Mouse (Mus musculus) cerebellum, postnatal 10 days (tissue): ENCODE data around the gene Cdk19.
"Not testable (repeated sequence)": the region's sequence is repeated elsewhere in the genome, so short reads cannot be mapped to it uniquely, and the experiment has no call there.

Experiments
- DNase-seq, 2 experiments: peaks; one replicate each; pipeline ENCODE4 v3.0.0; 2021; ENCODE audit warnings: mixed read lengths in 2 of 2

The Cdk19 gene

DNA sequence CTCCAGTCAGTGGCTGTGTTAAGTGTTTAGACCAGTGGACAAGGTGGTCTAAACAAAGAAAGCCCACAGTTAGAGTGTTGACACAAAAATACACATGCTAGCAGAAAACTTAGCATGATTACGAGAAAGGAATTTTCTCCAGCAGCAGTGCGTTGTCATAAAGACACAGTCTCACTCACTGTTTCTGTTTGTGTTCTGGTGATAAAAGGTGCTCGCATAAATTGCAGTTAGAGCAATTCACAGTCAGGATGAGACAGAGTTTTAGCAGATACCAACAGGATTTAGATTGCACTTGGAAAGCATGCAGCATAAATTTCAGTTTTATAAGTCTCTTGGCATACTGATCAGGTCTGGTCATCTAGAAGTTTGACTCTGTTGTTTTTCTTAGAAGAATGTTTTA is 59.5 kb downstream of the Cdk19 start:
- DNase-seq = no peak

DNA sequence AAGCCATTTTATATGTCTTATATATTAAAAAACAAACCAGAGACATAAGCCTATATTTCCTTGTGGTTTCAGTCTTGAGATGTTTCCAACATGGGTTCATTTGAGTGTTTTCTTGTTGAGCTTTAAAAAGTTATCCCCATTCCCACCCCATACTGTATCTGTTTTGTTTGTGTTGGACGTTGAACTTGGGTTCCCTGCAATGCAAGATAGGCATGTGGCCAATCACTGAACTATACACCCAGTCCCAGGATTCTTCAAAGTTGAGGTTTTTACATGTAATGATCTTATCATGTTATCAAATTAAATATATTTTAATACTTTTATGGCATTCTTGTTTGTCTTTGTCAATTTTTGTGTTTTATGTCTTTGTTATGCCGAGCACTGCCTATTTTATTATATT is 60.0 kb downstream of the Cdk19 start:
- no peak for DNase-seq

DNA sequence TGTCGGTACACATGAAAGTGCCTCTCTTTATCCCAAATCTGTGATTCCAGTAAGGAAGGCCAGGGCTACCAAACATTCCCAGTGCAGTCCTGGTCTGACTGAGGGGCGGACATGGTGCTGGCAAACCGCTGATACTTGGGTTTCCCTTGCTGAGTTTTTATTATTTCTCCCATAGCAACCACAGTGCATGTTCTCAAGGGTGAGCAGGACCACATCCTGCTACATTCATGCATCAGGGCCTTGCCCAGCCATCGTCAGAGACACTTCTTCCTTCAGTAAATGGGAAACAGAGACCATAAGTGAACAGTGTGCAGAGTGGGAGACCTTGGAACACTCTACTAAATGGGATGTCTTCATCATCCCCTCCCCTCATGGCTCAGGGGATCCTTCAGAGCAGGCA is 60.9 kb downstream of the Cdk19 start:
- DNase-seq = no peak

DNA sequence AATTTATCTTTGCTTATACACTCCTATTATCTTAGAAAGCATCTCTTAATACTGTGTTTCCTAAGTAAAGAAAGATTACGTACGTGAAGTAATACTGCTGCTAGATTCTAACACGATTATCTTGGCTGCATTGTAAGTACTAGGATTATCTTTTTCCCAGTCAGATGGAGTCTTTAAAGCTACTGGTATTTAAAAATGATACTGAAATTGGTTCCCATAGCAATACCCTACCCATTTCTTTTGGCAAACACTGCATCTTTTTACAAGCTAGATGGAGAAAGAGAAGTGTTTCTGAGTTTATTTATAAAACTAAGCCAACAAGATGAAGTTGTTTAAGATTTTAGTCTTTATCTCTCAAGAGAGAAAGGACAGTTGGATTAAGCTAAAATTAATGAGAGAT is 67.3 kb downstream of the Cdk19 start:
- DNase-seq = no peak

DNA sequence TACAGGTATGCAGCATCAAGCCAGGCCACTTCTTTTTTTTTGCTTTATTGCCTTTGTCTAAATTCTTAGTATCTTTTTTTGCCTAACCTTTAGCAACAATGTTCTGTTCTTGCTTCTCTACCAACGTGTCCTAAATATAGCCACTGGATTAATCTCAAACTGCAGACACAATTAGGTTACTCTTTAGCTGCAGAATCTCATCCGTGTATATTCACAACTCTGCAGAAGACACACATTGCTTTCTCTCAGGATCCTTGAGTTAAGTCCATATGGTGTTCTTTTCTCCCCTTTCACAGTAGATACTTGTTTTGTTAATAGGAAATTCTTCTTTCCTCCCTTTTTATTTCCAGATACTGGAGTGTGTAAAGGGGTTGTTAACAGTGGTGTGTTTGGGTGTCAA is 70.0 kb downstream of the Cdk19 start:
- DNase-seq = no peak

DNA sequence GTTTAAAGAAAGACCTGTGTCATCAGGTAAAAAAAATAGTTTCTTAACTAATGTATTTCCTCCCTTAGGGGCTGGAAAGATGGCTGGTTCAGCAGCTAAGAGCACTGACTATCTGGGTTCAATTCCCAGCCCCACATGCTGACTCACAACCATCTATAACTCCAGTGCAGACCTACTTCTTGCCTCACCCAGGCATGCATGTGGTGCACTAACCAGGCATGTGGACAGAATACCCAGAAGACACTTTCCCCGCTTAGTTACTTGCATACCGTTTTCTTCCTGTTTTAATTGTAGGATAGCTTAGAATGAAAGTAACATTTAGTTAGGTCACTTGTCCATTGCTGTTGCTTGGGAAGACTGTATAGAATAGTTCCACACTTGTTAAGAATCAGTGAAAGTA is 72.0 kb downstream of the Cdk19 start:
- no peak for DNase-seq

DNA sequence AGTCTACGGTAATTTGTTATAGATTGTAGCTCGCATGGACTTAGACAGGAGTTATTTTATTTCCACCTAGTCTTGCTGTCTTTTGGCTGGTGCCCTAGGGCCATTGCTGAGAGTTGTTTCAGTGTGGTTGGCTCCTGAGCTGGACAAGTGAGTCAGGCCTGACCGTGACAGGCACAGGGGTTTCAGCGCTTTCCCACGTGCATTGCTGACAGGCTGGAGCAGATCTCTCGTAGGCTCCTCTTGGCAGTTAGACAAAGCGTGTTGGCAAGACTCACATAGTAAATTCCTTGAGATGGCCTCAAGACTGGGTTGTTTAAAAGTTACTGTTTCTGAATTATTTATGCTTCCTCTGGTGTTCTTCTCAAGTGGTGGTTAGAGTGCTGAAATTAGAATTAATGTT is 77.6 kb downstream of the Cdk19 start:
- peak; percentile 83 for DNase-seq

DNA sequence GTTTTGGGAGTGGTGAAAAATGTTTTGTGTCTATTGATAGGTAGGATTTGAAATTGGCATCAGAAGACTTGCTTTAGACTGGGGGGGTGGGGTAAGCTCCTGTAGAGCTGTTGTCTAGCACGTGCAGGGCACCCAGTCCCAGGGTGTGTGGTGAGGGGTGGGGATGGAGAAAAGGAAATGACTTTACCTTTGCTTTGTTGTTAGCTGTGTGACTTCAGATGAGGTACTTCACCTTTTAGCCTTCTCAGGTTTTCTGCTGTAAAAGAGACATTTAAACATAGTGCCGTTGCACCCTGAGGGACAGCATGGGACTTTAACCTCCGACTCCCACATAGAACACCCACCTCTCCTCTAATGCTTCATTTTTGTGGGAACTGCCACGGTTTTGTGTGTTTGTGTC is 80.5 kb downstream of the Cdk19 start:
- no peak for DNase-seq

DNA sequence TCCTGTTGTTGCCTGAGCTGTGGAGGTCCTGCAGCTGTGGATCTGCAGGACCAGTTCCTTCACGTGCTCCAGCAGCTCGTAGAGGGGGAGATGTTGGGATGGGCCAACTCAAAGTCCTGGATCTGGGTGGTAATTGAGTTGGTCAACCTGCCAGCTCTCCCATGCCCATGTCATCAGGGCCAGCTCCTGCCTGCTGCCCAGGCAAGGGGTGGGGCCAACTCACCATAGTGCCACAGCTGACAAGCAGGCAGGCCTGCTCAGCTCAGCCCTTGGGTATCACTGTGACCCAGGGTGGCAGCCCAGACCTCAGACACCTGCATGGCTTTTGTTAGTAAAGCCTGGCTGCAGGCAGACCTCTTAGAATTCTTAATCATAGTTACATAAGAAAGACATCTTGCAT is 81.3 kb downstream of the Cdk19 start:
- DNase-seq = peak; percentile 41 to 64

DNA sequence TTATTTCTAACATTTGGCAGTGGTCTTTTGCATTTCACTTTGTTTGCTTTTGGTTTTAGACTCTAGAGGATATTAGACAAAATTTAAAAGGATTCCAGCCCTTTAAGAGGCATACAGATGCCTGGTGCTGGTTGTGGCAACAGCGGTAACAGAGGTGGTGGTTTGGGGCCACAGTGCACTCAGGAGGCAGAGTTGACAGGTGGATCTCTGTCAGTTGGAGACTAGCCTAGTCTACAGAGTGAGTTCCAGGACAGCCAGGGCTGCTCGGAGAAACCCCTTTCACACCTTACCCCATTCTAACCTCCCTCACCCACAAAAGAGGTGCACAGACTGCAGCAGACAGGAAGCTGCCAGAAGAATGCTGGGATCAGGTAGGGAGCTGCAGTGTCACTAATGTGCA is 82.4 kb downstream of the Cdk19 start:
- no peak for DNase-seq

DNA sequence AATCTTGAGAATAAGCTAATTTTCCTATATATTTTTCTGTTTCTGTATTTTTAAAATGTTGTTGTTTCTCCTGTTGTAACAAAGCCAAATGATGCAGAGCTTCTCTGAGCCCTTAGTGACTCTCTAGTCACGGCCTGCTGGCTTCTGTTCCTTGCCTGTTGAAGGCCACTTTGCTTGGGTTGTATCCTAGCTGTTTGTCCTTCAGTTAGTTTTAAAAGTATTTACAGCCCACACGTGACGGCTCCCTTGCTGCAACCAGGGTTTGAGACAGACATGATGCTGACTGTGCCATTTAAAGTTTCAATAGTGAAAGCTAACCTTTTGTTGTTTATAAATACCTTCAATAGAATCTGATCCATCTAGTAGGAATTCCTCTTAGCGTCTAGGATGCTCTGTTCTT is 83.3 kb downstream of the Cdk19 start:
- DNase-seq = no peak

DNA sequence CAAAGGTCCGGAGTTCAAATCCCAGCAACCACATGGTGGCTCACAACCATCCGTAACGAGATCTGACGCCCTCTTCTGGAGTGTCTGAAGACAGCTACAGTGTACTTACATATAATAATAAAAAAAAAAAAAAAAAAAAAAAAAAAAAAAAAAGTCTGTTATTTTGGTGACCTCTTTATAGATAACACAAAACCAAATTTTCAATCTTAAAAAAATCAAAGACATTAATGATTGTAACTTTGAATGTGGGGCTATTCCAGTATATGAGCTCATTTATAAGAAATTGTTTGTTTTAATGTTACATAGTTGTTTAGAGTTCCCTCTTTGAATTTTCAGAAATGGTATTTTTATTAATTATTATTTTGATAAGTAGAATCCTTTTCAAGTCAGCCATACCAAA is 85.1 kb downstream of the Cdk19 start:
- not testable (repeated sequence) for DNase-seq

DNA sequence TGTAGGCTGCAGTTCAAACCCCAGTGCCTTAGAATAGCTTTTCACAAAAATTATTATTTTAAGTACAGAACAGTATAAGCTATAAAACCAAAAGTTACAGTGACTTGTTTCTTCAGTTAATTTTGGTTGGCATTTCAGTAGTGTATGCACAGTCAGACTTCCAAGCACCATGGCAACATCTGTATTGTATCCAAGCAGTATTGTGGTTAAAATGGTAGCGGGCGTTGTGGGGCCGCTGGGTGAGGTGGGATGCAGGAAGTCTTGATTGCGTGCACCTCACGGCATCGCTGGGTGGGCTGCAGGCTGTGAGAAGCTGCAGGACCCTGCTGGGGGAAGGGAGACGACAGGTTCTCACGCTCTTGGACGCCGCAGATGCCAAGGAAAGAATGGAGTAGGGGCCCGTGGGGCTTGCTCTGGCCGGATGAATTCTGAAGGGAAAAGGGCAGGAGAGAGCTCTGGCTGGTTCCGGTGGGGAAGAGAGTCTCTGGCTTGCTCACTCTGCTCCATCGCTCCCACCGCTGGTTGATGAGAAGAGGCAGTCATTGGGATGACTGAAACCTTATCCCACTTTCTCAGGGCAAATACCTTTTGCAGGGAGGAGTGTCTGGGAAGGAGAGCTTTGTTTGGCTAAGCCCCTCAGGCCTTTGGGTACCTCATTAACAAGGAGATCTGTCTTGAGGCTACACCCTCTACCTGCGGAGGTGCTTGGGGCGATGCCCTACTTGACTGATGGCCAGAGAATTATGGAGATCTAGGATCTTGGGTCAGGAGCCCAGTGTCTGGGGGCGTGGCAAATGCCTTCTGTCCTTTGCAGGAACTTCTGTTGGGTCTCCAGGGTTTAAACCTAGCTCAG is 86.1 kb downstream of the Cdk19 start:
- peak in 1 of 2 experiments; percentile 22 for DNase-seq

DNA sequence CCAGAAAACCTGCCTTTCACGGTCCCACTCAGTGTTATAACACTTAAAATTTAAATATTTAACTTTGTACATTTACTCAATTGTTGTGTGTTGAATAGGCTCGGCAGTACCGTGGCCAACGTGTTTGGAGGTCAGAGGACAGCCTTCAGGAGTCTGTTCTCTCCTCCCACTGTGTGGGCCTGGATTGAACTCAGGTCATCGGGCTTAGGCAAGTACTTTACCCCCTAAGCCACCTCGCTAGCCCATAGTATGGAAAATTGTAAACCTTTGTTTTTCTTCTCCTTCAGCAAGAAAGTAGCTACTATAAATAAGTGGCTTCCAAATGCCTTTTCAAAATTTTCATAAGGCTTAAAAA is 86.7 kb downstream of the Cdk19 start:
- no peak for DNase-seq

DNA sequence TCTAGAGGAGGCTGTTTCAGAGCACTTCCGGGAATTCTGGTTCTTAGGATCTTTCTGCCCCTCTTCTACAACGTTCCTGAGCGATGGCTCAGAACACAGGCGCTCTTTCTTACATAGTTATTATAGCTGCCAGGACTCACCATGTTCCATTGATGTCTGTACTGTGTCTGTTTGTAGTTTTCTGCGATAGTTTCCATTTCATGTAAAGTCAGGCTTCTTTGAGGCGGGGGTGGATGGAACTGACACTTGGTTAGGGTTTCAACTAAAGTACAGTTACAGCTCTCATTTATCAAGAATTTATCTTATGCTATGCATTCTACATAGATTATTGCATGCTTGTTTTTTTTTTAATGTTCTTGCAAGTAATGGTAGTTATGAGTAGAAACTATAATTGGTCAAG is 89.3 kb downstream of the Cdk19 start:
- no peak for DNase-seq

DNA sequence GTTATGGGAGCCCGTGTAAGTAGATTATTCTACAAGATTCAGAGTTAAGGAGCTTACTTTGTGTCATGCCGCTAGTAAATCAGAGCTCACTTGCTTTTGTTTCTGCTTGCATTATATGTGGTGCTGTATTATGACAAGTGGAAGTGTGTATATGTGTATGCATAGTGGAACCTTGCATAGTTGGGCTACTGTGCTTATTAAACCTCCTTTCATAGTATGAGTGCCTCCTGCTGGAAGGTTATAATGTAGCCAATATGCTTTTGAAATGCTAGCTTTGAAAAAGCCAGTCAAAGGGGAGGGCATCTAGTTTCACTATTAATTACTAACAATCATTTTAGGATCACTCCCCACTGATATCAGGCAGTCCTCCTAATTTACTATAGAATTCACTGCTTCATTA is 89.7 kb downstream of the Cdk19 start:
- no peak for DNase-seq

DNA sequence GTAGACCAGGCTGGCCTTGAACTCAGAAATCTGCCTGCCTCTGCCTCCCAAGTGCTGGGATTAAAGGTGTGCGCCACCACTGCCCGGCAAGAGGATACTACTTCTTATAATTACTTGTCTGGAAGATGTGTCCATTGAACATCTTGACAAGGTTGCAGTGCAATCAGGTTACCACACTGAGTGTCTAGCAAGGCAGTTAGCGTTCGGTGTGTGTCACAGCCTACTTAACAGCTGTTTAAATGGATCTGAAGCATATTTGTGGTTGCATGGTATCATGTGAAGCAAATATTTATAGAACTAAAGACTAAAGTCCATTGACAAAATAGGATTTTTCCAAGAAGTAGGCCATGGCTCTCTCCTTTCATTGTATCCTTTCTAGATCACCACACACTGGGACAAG is 90.8 kb downstream of the Cdk19 start:
- no peak for DNase-seq

DNA sequence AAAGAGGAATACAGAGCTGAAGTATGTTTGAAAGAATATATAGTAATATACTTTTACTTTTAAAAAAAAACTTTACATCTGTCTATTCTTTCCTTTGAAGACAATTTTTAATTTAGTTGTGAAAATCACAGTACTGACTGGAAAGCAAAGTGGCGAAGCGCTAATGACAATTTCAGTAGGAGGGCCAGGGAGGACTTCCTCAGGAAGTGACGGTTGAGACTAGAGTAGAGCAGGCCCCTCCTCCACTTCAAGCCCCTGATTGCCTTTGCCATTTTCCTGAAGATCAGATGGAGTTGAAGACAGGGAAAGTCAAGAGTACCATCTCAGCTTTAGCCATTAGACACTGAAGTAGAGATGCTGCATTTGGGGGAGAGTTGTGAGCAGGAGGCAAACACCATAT is 92.6 kb downstream of the Cdk19 start:
- no peak for DNase-seq

DNA sequence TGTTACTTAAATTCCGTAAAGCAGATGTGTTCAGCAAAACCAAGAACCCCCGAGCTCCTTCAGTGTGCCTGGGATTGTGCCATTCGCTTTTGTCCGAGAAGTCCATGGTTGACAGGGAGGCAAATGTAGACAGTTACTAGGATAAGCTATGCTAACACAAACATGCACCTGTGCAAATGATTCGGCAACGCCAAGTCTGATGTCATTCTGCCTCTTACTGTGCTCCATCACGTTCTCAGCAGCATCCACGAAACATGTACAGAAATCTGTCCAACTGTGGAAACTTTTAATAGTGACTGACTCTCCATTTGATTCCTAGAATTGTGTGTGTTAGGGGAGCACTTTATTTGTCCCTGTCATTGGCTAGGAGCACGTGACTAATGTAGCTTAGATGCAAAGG is 93.0 kb downstream of the Cdk19 start:
- DNase-seq = no peak

DNA sequence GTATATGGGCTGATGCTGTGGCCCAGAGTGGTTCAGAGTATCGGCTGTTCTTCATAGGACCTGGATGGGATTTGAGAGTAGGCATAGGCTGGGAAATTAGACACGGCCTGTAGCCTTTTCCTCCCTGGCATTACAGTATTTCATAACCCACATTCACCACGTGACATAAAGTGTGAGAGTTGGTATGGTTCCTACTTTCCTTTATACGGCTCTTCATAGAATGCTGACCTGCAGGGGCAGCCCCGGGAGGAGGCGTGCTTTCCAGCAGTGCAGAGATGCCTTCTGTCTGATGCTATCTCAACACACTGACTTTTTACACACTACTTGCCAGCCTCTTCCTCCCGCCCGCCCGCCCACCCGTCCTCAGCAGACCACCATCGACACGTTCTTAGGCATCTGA is 96.0 kb downstream of the Cdk19 start:
- DNase-seq = no peak

DNA sequence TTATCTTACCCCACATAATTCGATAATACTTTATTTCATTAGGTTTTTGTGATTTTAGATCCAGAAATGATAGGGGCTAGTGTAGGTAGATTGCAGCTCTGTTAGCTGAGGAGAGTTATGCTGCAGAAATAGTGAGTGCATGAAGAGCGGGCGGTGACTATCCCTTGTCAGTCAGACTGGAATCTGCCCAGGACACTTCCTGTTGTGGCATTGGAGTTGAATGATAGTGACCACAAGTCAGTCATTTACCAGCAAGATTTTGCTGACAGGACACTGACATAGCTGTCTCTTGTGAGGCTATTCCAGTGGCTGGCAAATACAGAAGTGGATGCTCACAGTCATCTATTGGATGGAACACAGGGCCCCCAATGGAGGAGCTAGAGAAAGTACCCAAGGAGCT is 97.8 kb downstream of the Cdk19 start:
- DNase-seq = no peak

DNA sequence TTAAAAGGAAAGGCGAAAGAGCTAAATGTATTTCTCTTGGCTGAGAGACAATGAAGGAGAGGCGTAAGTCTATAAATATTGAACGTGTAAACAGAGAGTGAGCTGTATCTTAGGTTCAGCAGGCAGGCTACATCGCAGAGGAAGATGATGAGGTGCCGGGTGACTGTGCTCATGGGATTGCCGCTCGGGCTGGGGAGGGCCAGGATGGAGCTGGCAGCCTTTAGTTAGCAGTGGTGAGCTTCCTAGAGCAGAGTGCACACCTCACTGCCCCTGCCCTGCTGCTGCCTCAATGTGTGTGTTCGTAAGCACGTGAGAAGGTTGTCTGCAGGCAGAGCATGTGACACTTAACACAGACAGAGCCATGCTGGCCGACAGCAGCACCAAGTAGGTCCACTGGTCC is 101.4 kb downstream of the Cdk19 start:
- DNase-seq = no peak

DNA sequence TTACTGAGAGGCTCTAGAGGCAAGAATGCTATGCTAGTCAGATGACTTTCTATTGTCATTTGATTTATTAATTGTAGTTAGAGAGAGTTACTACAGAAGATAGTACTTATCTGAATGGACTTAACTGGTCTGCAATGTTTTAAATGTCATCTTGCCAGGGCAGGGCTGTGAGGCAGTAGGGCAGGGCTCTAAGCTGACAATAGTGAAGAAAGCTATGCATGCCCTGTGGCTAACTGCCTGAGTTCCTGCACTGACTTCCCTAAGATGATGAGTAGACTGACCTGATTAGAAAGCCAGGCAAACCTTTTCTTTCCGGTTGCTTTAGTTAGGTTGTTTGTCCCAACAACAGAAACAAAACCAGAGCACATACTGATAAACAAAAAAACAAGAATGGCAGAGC is 102.7 kb downstream of the Cdk19 start:
- no peak for DNase-seq

DNA sequence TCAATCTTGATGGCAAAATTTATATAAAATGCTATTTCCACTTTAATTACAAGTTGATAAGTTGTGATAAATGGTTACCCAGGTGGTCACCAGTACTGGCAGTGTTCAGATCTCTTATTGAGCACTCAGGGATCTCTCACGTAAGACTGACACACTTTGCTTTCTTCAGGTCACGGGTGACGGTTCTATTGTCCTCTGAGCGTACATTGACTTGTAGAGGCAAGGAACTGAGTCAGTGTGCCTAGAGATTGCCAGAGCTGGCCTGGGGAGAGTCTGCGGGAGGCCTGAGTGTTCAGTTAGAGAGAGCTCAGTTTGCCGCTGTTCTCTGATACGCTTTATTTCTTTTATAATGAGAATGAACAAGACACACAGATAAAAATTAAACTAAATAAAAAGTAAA is 104.0 kb downstream of the Cdk19 start:
- no peak for DNase-seq

DNA sequence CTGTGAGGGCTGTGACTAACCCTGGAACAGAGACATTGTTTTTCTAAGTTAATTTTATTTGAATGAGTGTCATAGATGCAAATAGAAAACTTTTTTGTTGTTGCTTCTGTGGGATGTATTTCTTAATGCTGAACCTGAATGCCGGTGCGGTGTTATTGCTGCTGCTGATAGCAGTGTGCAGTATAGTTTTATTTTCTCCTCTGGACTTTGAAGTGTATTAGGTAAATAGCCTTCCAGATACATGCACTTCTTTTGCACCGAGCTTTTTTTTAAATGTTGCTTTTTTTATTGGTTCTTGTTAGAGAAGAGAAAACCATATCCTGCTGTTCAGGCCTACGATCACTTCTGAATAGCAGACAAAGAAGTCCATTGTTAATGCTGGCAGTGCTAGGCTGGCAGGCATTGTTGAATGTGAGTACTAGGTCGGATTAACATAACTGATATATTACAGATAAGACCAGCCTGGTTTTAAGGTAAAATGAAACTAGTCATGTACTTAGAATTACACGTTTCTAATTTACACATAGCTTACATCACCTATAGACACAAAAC is 104.5 kb downstream of the Cdk19 start:
- no peak for DNase-seq
